Mouse (Mus musculus) forebrain, embryonic 10.5 days (tissue): ENCODE results near the gene AL732309.1. TPM values are rescaled to one million over a fixed set of nuclear protein-coding genes. Genes with fewer than 3 reads are reported as not detected.

ENCODE experiments used
- DNase-seq: peaks from one replicate; pipeline ENCODE4 v3.0.0-alpha.2; 2017; ENCODE audit warnings: low spot score; ENCODE audit errors: extremely low spot score
- H3K27ac ChIP-seq: fragments of 300-500 bp; sonication (generic); 2 replicates; pipeline ENCODE4 v1.5.1; 2016; ENCODE audit warnings: mild to moderate bottlenecking
- H3K27me3 ChIP-seq: fragments of 300-500 bp; sonication (generic); 2 replicates; pipeline ENCODE4 v1.6.1; 2016; ENCODE audit warnings: mild to moderate bottlenecking; ENCODE audit not compliant: poor library complexity, severe bottlenecking
- H3K36me3 ChIP-seq: fragments of 300-500 bp; sonication (generic); replicated peaks from 2 replicates; pipeline ENCODE4 v1.6.1; 2016; ENCODE audit warnings: mild to moderate bottlenecking, moderate library complexity
- H3K4me1 ChIP-seq: fragments of 300-500 bp; sonication (generic); 2 replicates; pipeline ENCODE4 v1.6.1; 2016
- H3K4me3 ChIP-seq: fragments of 300-500 bp; sonication (generic); 2 replicates; pipeline ENCODE4 v1.5.1; 2016; ENCODE audit warnings: mild to moderate bottlenecking, moderate library complexity
- H3K9me3 ChIP-seq: fragments of 300-500 bp; sonication (generic); 2 replicates; pipeline ENCODE4 v1.6.1; 2016; ENCODE audit warnings: mild to moderate bottlenecking, moderate library complexity
- WGBS: fragments of 180-500 bp; shearing (Covaris S2); methylation state at CpG from one replicate; pipeline ENCODE4 v1.1.7; 2016; 5-methylcytosine and 5-hydroxymethylcytosine counted together
- polyA plus RNA-seq: library from polyadenylated mRNA; unstranded; fragments of >200 nt; fragmentation: Nextera tagmentation; extraction: Ambion mirVana; gene quantifications from 2 replicates; pipeline ENCODE4 v1.2.1, GENCODE M21; 2016

Gene AL732309.1
- polyA plus RNA-seq, 1 experiment from 2014 or later: 6.9 TPM

DNA sequence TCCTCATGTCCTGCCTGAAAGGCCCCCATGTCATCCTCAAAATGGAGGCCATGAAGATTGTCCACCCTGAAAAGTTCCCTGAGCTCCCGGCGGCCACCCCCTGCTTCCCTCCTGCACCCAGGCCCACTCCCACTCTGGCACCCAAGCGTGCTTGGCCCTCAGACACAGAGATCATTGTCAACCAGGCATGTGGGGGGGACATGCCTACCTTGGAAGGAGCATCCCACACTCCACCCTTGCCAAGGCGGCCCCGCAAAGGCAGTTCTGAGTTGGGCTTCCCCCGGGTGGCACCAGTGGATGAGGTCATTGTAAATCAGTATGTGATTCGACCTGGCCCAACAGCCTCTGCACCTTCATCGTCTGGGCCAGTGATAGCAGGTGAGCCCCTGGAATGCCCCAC lies 3.3 kb downstream of the AL732309.1 start:
- no peak for DNase-seq
- WGBS: 78% methylated on average over 8 of the region's 8 CpGs
- peaks cover 34% of the 10 kb centered on the region for H3K4me1 ChIP-seq
- H3K27ac ChIP-seq: peak overlapping the region; percentile 84
- H3K9me3 ChIP-seq: no peaks in the 10 kb centered on the region
- H3K27me3 ChIP-seq: peaks cover 49% of the 10 kb centered on the region
- peaks cover 39% of the 10 kb centered on the region for H3K36me3 ChIP-seq
- peak overlapping the region; percentile 76 for H3K4me3 ChIP-seq

DNA sequence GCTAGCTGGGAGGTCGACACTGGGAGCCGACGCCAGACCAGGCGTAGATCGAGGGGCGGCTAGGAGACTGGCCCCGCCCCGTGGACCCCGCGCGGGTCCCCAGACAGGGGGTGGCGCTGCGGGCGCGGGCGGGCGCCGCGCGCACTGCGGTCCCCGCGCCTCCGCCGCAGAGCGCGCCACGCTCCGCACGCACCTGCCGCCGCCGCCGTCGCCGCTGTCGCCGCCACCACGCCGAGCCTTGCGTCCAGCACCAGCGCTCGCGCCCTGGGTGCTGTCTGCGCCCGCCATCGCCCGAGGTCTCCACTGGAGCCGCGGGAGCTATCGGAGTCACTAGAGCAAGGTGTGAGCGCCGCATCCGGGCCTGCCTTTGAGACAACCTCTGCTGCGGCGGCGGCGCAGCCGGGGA lies 4.6 kb downstream of the AL732309.1 start, which contains the start of the genes Rnf208 and Cysrt1:
TSS of gene Rnf208 (plus strand) at position 155 of the 406 bp plus-strand sequence.
TSS of gene Cysrt1 (minus strand) at position 352 of the 406 bp plus-strand sequence.
- WGBS: under 1% methylated on average over 59 of the region's 59 CpGs
- H3K4me3 ChIP-seq: peak within 1 kb of the TSS; percentile 76
- no peak for DNase-seq
- peaks cover 34% of the 10 kb centered on the region for H3K4me1 ChIP-seq
- H3K36me3 ChIP-seq: peaks cover 26% of the 10 kb centered on the region
- no peaks in the 10 kb centered on the region for H3K9me3 ChIP-seq
- H3K27ac ChIP-seq: peak within 1 kb of the TSS; percentile 84
- H3K27me3 ChIP-seq: peaks cover 49% of the 10 kb centered on the region

DNA sequence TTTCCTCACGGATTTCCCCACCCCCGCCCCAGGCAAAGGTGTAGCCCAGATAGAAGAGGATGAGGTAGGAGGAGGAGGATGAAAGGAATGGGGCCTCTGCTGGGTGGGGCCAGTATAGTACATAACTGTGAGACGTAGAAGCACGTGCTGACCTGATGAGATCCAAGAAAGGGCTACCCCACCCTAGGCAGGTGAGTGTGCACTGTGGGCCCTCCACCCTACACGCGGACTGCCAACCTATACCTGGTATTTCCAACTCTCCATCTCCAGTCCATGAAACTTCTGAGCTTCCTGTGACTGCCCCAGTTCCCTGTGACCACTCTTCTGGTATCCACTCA lies 5.3 kb downstream of the AL732309.1 start:
- peak overlapping the region; percentile 76 for H3K4me3 ChIP-seq
- H3K27ac ChIP-seq: peak overlapping the region; percentile 84; the same call in 1 of the 2 replicates
- peaks cover 51% of the 10 kb centered on the region for H3K27me3 ChIP-seq
- H3K36me3 ChIP-seq: peaks cover 19% of the 10 kb centered on the region
- 8% methylated on average over 6 of the region's 6 CpGs for WGBS
- no peak for DNase-seq
- no peaks in the 10 kb centered on the region for H3K9me3 ChIP-seq
- H3K4me1 ChIP-seq: peaks cover 34% of the 10 kb centered on the region

DNA sequence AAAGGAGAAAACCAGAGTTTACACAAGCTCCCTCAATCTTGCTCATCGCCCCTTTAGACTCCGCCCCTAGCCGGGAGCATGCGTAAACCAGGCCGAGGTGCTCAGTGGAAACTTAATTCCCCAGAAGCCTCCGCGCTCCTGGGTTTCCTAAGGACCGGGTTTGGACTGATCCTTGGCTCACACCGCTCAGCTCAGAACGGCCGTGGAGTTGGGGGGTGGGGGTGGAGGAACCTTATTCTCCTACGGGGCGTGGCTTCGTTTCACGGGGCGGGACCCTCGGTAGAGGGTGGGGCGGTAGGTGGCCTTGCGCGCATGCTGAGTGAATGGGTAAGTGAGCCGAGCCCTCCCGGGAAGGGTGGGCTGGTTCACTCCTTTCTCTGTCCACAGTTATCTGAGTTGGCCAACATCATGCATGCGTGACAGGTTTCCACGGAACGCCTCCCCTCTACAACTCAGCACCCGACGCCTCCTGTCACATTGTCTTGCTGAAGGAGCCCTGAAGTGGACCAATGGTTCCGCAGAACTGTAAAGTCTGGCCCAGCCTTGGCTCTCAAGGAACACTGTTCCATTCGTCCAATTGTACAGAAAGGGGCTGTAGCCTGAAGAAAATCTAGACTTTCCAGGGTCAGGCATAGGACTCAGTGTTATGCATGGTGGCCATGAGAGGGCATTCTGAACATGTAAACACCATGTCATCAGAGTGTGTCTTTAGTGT lies 5.8 kb downstream of the AL732309.1 start:
- Histone ChIP-seq H3K27me3 (peaks cover 56% of the 10 kb centered on the region), H3K4me3 (peak overlapping the region; percentile 76), H3K36me3 (peaks cover 14% of the 10 kb centered on the region), H3K9me3 (no peaks in the 10 kb centered on the region), H3K4me1 (peaks cover 34% of the 10 kb centered on the region), H3K27ac (peak overlapping the region; percentile 84)
- WGBS: 2% methylated on average over 29 of the region's 29 CpGs
- peak; percentile 77 for DNase-seq

DNA sequence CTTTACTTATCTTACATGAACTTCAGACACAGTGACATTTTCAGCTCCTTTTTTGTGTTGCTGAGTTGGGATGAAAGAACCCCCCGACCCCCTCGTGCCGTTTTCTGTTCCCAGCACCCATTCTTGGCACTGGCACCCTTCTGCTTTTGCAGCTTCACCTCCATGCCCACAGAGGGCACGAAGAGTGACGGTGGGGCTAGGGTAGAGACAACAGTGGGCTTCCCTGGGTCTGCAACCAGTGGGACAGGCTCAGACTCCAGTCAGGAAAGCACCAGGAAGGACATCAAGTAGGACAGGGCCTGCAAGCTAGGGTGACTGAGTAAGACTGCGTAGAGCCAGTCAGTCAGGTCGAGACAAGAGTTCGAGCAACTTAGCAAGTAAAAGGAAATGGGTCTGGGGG lies 6.4 kb downstream of the AL732309.1 start:
- Histone ChIP-seq H3K36me3 (peaks cover 8% of the 10 kb centered on the region), H3K27ac (peak overlapping the region; percentile 71), H3K4me3 (peak overlapping the region; percentile 76), H3K27me3 (peaks cover 57% of the 10 kb centered on the region), H3K4me1 (peaks cover 34% of the 10 kb centered on the region), H3K9me3 (no peaks in the 10 kb centered on the region)
- 46% methylated on average over 8 of the region's 8 CpGs for WGBS
- DNase-seq: no peak

DNA sequence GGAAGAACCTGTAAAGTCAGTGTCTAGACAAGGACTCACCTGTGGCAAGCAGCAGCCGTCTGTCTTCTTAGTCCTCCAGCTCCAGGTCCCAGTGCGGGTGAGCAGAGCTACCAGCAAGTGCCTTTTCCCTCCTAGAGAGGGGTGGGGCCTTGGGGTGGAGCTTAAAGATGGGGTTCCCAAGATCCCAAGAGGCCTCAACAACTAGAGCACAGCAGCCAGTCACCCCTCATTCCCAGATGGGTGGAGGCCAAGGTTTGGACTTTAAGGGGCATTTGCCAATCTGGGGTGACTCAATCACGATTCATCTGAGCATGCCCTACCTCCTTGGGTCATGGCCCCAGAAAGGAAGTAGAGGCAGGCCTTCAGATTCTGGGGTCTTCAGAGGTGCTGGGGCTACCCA lies 6.9 kb downstream of the AL732309.1 start:
- DNase-seq: no peak
- Histone ChIP-seq H3K27ac (no peak overlapping the region), H3K27me3 (peaks cover 57% of the 10 kb centered on the region), H3K4me3 (no peak overlapping the region), H3K36me3 (peaks cover 5% of the 10 kb centered on the region), H3K4me1 (peaks cover 34% of the 10 kb centered on the region), H3K9me3 (no peaks in the 10 kb centered on the region)
- 87% methylated on average over 3 of the region's 3 CpGs for WGBS

DNA sequence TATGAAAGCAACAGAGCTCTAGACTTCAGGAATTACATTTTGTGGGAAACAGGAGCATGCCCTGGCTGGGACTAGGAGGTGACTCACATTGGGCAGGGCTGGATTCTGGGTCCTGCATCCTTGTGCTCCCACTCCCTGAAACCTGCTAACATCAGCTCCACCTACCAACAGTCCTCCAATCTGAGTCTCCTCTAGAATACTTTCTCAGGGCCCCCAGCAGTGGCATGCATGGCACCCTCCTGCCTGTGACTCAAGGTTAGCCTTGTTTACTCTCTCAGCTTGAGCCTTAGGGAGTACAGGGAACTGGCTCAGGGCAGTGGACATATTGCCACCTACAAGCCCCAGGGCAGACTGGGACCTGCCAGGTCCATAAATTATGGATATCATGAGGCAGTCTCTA lies 8.6 kb downstream of the AL732309.1 start:
- Histone ChIP-seq H3K9me3 (no peaks in the 10 kb centered on the region), H3K4me1 (peaks cover 30% of the 10 kb centered on the region), H3K27ac (no peak overlapping the region), H3K27me3 (peaks cover 44% of the 10 kb centered on the region), H3K4me3 (no peak overlapping the region), H3K36me3 (no peaks in the 10 kb centered on the region)
- no peak for DNase-seq

DNA sequence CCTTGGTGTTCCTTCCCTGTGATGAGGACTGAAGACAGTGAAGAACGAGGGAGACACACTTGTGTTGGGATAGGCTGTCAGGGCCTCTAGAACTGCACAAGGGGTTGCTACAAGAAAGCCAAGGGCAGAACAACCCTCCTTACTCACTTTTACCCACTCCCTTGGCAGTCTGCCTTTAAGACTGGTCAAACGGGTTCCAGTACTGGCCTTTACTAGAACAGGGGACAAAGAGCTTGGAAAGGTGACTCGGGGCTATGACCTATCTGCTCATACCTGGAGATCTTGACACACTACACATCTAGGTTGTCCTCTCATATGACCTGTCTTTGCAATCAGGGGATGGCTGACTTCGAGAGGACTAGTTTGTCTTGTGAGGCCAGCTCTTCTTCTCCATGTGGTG lies 9.1 kb downstream of the AL732309.1 start:
- H3K27me3 ChIP-seq: peaks cover 38% of the 10 kb centered on the region

DNA sequence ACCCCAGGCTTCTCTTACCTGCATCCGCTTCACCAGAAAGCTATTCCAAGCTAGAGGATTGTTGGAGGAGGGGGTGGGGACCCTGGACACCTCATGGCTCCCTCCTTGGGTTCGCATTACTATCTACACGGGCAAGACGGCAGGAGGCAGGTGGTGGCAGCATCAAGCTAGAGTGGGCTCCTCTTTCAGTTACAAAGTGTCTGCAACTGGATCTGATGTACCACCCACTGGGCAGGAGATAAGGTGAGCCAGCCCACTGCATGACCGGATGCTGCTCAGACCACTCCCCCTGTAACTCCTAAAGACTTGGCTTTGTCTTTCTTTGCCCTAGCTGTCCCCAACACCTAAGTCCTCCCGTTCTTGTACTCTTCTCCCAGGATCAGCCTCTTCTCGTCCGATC lies 10.0 kb downstream of the AL732309.1 start, which contains the start of gene Rnf224:
TSS of gene Rnf224 (minus strand) at position 174 of the 400 bp plus-strand sequence.
- H3K4me3 ChIP-seq: no peak within 1 kb of the TSS
- DNase-seq: no peak
- peaks cover 16% of the 10 kb centered on the region for H3K4me1 ChIP-seq
- no peak within 1 kb of the TSS for H3K27ac ChIP-seq
- WGBS: 39% methylated on average over 8 of the region's 8 CpGs
- H3K9me3 ChIP-seq: no peaks in the 10 kb centered on the region
- no peaks in the 10 kb centered on the region for H3K36me3 ChIP-seq
- peaks cover 31% of the 10 kb centered on the region for H3K27me3 ChIP-seq

More for the DNA sequence above, 9.1 kb downstream of the AL732309.1 start:
- H3K4me1 ChIP-seq: peaks cover 25% of the 10 kb centered on the region
- no peaks in the 10 kb centered on the region for H3K36me3 ChIP-seq
- H3K4me3 ChIP-seq: no peak overlapping the region
- no peaks in the 10 kb centered on the region for H3K9me3 ChIP-seq
- no peak for DNase-seq
- no peak overlapping the region for H3K27ac ChIP-seq
- WGBS: 76% methylated on average over 4 of the region's 4 CpGs

DNA sequence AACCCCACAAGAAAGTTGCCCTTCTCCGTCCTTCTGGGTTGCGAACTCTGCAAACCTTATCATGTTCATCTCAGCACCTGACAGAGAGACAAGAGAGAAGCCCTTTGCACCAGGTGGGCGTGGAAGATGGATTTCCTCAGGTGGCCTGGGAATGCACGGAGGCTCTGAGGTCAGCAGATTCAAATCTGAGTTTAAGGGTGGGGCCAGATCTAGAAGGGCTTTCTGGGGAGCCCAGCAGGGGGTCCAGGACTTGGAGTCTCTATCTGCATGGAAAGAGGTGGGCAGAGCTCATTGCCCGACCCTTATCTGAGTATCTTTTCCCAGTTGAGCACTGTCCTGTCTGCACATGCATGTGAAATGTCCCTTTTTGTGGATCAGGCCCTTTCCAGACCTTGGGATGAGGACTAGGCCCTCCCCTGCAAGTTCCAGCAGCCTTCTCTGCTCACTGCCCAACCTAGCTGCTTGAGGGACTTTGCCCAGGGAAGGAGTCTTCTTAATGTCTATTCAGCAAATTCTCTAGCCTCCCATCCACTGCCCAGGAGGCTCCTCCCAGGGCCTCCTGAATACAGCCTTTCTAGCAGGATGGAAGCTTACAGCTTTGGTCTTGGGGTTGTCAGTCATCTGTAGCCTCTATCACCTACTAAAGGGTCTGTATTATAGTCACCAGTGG lies 12.0 kb downstream of the AL732309.1 start:
- H3K4me1 ChIP-seq: no peaks in the 10 kb centered on the region
- H3K36me3 ChIP-seq: no peaks in the 10 kb centered on the region
- H3K9me3 ChIP-seq: no peaks in the 10 kb centered on the region
- no peak overlapping the region for H3K4me3 ChIP-seq
- peaks cover 30% of the 10 kb centered on the region for H3K27me3 ChIP-seq
- no peak overlapping the region for H3K27ac ChIP-seq
- WGBS: 83% methylated on average over 5 of the region's 5 CpGs
- no peak for DNase-seq

DNA sequence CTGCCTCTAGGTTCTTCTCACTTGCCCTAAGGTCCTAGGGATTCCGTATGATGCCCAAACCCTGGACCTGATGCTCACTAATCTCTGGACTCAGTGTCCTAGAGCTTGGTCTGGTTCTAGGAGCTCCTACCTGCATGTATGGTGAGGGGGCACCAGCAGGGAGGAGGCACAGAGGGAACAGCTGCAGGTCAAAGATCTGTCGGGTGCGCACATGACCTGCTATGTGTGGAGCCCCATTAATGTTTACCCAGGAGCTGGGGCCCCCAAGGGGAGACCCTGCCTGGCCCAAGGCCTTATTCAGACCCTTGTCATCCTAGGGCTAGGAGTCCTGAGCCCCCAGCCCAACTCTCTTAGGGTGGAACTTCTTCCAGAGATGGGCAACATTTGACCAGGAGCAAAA lies 12.6 kb downstream of the AL732309.1 start, which contains the start of gene Slc34a3:
TSS of gene Slc34a3 (minus strand) at position 315 of the 400 bp plus-strand sequence.
- H3K4me3 ChIP-seq: no peak within 1 kb of the TSS
- peaks cover 2% of the 10 kb centered on the region for H3K4me1 ChIP-seq
- no peaks in the 10 kb centered on the region for H3K9me3 ChIP-seq
- H3K27me3 ChIP-seq: peaks cover 23% of the 10 kb centered on the region
- no peak for DNase-seq
- no peaks in the 10 kb centered on the region for H3K36me3 ChIP-seq
- no peak within 1 kb of the TSS for H3K27ac ChIP-seq
- WGBS: 88% methylated on average over 3 of the region's 3 CpGs

DNA sequence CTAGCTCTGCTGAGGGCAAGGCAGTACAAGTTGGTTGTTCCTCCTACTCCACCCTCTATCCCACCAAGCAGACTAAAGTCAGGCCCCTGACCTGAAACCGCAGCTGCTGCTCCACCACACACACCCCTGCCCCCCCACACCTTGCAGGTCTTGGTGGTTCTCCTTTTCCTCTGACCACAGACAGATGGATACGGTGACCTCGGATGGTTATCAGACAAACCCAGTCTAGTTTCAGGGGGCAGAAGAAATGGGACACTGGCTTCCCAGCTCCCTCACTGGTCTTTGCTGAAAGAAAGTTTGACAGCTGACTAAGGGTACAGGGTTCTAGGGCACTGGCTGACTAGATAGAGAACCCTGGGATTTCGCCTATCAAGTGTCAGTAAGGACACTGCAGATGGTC lies 13.2 kb downstream of the AL732309.1 start:
- no peak overlapping the region for H3K4me3 ChIP-seq
- peaks cover 8% of the 10 kb centered on the region for H3K4me1 ChIP-seq
- peaks cover 21% of the 10 kb centered on the region for H3K27me3 ChIP-seq
- DNase-seq: no peak
- WGBS: 85% methylated on average over 4 of the region's 4 CpGs
- H3K36me3 ChIP-seq: no peaks in the 10 kb centered on the region
- H3K27ac ChIP-seq: no peak overlapping the region
- no peaks in the 10 kb centered on the region for H3K9me3 ChIP-seq

DNA sequence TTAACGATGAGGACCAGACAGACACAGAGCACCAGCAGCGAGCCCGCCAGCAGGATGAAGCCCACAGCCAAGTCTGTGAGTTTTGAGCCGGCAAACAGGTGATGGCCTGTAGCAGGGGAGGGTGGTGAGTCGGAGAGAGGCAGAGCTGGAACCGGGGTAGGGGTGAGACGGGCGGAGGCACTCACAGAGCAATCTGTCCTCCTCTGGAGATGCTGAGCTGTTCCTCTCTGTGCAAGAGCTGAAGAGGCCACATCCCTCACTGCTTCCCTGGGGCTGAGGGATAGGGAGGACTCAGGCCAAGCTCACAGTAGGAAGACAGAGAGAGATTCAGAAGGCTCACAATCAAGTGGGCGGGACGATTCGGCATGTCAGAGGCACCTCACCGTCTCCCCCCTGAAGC lies 15.6 kb downstream of the AL732309.1 start:
- DNase-seq: no peak
- WGBS: 63% methylated on average over 12 of the region's 12 CpGs
- Histone ChIP-seq H3K4me1 (peaks cover 17% of the 10 kb centered on the region), H3K27ac (no peak overlapping the region), H3K9me3 (no peaks in the 10 kb centered on the region), H3K4me3 (no peak overlapping the region), H3K27me3 (peaks cover 16% of the 10 kb centered on the region), H3K36me3 (no peaks in the 10 kb centered on the region)
